Mouse (Mus musculus) 3T3-L1 (cell line): ENCODE results near the gene Ncbp2.
"Not testable (repeated sequence)": the region's sequence is repeated elsewhere in the genome, so short reads cannot be mapped to it uniquely, and the experiment has no call there.

Source experiments
- DNase-seq: peaks from one replicate; pipeline ENCODE4 v3.0.0-alpha.2; 2015; ENCODE audit warnings: low read depth, low spot score

Gene Ncbp2

DNA sequence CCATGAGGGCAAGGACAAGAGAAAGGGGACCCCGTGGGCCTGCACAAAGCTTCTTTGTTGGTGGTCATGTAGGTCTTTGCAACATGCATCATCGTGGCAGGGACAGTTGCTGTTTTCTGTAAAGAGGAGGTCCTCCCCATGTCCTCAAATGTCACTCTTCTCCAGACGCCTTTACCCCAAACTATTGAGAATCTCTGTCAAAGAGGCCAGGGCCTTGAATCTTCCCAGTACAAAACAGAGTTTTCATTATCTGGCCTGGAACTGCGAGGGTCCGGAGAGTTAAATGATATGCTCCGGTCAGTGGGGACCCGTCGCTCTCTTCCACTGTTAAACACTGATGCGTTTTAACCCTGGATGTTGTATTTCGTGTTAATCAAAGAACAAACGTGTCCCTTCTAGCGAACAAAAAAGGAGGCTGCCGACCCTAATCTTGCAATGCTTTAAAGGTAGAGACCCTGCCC, 13.7 kb upstream of the Ncbp2 start:
- no peak for DNase-seq

DNA sequence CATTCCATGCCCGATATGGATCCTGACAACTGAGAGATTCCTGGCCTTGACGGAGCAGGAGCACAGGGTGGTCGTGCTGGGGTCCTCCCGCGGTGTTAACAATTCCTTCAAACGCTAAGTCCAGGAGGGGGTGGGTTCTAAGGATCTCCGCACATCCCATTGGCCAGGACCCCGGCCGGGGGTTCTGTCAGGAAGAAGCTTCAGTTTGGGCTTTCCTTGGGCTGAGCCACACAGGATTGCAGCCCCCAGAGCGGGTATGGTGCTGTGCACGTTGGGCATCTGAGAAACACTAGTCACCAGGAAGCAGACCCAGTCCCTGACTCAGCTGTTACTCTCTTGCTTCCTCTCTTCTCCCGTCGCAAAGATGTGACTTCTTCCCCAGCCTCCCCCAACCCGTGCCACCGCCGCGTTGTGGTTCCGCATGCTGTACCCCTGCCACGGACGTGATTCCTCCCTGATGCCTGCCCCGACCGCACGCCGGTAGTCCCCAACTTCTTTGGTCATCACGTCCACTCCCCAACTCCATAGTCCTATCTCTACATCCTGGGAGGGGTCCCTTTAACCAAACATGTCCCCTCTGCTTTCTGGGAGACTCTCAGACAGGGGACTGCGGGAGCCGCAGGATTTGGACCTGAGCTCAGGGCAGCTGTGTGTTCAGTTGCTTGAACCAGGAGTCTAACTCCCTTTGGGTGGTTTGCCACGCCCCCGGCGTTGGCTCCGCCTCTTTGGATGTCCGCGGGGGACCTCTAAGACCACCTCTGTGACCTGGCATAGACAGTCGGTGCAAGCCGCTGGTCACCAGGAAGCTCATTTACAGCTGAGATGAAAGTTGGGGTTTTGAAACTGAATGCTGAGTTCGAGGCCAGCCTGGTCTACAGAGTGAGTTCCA, 13.0 kb upstream of the Ncbp2 start:
- no peak for DNase-seq

DNA sequence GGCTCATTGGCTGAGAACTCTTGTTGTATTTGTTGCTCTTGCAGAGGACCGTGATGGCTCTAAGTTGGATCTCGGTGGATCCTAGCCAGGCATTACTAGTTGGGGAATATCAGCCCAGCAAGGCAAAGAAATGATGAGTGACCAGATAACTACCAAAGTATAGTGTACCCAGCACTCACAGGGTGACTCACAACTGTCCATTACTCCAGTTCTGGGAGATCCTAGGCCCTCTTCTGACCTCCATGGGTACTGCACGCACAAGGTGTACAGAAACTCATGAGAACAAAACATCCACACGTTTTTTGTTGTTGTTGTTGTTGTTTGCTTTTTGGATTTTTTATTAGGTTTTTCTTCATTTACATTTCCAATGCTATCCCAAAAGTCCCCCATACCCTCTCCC, 11.7 kb upstream of the Ncbp2 start:
- DNase-seq: no peak

DNA sequence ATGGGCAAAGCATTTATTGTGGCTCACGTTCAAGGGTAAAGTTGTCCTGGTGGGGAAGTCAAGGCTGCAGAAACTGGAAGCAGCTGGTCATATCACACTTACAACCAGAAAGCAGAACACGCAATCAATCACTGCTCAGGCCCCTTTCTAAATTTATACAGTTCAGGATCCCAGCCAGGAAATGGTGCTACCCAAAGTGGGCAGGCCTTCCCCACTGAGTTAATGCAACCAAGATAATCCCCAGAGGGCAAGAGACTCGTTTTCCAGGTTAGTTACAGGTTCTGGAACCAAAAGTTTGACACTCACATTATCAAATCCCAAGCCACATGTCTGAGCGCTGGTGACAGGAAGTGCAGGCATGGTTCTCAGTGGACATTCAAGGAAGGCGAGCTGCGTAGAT, 9.5 kb upstream of the Ncbp2 start:
- DNase-seq: no peak

DNA sequence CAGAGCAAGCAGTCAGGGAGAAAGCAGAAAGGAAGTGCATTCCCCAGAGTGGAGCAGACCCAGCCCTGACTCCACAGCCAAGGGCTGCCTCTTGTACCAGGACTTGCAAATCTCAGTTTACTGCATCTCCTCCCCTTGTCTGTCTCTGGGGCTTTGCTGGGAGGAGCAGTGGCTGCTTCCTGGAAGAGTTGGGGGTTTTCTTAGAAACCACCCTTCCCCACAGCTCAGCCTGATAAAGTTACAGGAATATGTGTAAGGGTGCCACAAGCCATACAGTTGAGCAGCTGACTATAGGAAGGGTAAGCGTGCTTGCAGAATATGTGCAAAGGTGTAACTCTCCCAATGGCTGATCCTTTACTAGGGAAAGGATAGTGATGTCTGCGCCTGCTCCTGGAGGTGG, 7.7 kb upstream of the Ncbp2 start:
- no peak for DNase-seq

DNA sequence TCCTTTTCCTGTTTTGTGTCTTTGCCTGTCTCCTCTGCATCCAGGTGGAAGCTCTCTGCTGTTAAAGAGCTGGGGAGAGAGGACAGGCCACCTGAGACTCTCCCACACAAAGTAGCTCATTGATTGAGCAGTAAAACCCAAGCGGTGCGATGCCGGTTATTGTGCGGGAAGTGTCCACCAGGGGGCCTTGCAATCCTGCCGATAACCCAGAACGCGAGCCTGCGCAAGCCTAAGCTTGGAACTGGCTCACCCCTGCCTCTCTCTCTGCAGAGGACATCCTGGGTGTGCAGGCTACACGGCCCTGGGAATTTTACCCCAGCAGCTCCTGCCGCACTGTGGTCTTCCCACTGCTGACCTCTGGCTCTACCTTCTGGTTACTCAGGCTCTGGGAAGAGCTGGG, 4.3 kb upstream of the Ncbp2 start:
- DNase-seq: peak; percentile 70

DNA sequence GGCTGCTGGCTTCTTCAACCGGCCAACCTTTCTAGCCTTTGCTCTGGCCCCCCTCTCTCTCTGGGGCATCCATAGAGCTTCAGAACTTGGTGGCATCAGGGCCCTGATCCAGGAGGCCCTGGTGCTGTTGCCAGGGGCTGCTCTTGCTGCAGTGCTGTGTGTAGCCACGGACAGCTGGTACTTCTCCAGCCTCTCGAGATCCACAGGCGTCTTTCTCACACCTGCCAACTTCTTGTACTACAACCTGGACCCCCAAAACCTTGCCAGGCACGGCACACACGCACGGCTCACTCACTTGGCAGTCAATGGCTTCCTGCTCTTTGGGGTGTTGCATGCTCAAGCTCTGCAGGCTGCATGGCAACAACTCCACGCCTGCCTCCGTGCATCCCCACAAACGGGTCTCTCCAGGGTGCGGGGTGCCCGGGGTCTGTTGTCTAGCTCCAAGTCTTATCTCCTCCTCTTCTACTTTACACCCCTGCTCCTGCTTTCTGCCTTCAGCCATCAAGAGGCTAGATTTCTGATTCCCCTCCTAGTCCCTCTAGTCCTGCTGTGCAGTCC, 3.5 kb upstream of the Ncbp2 start:
- no peak for DNase-seq

DNA sequence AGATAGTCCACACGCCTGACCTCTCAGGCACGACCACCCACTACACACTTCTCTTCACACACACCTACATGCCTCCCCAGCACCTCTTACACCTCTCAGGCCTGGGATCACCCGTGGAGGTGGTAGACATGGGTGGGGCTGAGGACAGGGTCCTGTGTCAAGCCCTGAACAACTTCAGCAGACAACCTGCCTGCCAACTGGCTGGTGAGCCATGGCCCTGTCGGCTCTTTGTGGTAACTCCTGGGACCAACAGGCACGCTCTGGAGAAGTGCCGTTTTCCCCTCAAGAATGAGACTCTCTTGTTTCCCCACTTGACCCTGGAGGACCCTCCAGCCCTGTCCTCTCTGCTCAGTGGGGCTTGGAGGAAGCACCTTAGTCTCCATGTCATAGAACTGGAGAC, 2.9 kb upstream of the Ncbp2 start:
- DNase-seq: no peak

DNA sequence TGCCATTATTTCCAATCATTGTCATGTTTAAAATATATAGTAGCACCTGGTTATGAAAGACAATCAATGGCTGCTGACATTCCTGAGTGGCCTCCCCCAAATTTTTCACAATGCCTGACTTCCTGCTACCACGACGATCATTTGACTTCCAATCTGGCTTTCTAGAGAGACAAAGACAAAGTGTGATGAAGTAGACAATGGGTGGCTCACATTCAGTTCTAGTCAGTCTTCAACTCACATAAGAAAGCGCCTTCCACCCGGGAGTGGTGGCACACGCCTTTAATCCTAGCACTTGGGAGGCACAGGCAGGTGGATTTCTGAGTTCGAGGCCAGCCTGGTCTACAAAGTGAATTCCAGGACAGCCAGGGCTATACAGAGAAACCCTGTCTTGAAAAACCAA, 2.3 kb upstream of the Ncbp2 start:
- not testable (repeated sequence) for DNase-seq

DNA sequence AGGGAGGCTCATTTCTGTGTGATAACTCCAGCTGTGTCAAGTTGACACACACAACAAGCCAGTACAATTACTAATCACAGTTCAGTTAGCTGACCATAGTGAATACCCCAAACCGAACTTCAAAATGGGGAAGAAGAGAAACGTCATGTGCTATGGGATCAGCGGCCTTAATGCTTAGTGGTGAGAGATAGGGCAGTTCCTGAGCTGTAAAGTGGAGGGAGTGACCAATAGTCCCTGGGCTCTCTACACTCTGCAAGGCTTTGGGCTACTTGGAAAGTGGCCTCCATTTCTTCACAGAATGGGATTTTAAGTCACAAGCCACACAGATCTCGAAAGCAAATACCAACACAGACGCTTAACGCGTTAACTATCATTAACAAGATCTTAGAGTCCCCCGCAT, 980 bp upstream of the Ncbp2 start:
- peak; percentile 31 for DNase-seq

DNA sequence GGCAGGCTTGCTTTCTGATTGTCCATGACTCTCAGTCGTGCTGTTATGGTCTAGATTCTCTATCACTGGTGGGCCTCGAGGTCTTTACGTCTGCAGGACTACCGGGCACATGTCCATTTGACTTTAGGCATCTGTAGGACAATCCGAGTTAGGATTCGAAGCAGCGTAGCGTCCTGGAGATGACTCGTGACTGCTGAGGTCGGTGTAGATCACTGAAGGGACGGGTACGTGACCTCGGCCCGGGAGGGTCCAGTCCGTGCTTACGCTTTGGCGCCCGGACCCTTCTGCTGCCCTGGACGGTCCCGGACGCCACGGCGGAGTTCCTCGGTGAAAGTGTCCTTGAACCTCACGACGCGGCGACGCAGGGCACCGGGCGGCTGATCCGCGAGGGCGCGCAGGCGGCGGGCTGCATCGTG, 404 bp upstream of the Ncbp2 start:
- peak; percentile 46 for DNase-seq

DNA sequence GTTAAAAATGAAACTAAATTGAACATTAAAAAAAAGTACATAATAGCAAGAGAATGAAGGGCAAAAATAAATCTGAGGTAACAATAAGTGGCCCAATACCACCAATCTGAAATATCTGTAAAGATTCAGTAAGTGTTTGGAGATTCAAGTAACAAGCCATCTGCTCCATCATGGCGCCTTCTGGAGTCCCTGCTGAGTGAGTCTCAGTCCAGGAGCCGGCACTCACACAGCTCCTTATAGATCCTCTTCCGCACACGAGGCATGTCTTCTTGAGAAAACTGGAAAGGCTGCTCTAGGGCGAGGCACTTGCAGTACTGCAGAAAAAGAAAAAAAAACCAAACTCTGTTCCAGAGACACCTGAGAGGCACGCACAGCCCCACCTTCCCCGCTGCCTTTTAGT, 14.9 kb downstream of the Ncbp2 start:
- DNase-seq: no peak

DNA sequence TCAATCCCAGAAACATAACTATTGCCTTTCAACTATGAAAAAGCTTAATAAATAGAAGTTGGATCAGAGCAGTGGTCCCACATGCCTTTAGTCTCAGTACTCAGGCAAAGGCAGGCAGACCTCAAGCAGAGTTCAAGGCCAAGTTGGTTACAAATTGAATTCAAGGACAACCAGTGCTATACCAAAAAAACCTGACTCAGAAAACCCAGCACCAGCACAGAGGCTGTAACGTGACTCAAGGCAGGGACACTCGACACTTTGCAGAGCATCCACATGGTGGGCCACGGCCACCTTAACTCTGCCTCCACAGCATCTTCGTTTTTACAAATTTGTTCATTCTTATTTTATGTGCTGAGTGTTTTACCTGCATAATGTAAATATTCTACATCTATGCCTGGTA, 26.9 kb downstream of the Ncbp2 start:
- no peak for DNase-seq

DNA sequence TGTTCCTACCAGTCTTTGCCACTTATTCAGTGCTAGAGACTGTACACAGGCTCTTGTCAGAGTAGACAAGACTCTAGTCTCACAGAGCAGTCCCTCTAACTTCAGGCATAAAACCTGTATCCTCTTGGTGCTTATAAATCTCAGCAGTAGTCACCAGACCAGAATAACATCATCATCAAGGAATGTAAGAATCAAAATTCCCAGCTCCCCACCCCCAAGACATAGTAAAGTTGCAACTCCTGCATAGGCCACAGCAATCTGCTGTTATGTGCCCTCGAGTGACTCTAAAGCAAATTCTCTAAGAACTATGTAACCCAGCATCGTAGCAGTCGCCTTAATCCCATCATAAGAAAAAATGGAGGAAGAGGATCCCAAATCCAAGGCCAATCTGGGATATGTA, 31.2 kb downstream of the Ncbp2 start:
- DNase-seq: peak; percentile 78

DNA sequence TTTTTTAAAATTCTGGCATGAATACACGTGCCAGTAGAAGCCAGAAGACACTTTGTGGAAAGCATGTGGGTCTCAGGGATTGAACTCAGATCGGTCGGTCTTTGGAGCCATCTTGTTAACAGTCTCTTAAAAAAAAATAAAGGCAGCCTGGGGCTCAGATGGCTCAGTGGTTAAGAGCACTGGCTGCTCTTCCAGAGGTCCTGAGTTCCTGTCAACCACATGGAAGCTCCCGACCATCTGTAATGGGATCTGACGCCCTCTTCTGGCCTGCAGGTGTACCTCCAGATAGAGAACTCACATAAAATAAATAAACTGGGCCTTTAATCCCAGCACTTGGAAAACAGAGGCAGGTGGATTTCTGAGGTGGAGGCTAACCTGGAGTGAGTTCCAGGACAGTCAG, 32.6 kb downstream of the Ncbp2 start:
- DNase-seq: no peak

DNA sequence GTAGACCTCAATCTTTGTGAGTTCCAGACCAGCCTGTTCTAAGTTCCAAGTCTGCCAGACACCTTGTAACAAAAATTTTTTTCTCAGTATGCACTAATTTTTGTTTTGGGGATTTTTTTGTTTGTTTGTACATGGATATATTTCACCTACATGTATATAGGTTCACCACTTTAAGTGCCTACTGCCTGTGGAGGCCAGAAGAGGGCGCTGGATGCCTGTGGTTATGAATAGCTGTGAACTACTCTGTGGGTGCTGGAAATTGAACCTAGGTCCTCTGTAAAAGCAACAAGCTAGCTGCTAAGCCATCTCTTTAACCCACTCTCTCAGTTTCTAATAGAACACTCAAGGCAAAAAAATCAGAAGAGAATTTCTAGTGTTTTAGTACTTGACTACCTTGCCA, 43.7 kb downstream of the Ncbp2 start:
- DNase-seq: no peak

DNA sequence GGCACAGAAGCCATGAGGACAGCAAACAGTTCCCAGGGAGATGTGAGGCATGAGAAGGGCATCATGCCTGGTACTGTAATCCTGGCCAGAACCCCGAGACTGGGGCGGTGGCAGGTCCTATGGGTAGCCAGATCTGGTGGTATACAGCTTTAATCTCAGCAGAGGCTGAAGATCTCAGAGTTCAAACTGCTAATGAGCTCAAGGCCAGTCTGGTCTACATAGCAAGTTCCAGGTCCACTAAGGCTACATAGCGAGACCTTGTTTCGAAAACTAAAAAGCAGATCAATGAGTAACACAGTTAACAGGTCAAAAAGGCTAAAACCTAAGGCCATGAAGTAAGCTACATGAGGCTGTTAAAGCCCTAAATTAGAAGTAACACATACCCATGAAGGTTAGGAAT, 44.9 kb downstream of the Ncbp2 start:
- DNase-seq: no peak

DNA sequence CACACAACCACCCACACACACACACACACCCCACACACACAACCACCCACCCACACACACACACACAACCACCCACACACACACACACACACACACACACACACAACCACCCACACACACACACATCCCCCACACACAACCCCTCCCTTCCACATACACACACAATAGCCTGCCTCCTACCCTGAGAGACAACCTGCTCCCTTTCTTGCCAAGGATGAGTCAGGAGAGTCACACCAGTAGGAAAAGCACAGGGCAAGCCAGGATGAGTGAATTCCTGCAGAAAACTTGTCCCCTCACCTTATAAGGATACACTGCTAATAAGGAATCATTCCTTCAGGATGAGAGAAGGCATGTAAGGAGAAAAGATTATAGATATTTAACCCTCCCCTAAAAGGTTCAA, 45.6 kb downstream of the Ncbp2 start:
- peak; percentile 75 for DNase-seq

DNA sequence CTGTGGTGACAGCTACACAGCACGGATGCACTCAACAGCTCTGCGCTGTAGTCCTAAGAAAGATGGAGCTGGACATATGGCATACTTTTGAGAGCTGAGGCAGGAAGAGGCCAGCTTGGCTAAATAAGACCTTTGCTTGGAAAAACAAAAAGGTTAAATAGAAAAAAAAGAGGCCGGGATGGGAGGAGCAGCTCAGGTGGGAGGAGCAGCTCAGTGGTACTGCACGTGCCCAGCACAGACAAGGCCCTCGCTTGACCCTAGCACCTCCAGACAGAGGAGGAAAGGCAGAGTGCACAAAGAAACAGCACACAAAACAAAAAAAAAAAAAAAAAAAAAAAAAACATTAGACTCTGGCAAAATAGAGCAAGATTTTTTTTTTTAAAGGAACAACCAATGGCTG, 48.1 kb downstream of the Ncbp2 start:
- no peak for DNase-seq

DNA sequence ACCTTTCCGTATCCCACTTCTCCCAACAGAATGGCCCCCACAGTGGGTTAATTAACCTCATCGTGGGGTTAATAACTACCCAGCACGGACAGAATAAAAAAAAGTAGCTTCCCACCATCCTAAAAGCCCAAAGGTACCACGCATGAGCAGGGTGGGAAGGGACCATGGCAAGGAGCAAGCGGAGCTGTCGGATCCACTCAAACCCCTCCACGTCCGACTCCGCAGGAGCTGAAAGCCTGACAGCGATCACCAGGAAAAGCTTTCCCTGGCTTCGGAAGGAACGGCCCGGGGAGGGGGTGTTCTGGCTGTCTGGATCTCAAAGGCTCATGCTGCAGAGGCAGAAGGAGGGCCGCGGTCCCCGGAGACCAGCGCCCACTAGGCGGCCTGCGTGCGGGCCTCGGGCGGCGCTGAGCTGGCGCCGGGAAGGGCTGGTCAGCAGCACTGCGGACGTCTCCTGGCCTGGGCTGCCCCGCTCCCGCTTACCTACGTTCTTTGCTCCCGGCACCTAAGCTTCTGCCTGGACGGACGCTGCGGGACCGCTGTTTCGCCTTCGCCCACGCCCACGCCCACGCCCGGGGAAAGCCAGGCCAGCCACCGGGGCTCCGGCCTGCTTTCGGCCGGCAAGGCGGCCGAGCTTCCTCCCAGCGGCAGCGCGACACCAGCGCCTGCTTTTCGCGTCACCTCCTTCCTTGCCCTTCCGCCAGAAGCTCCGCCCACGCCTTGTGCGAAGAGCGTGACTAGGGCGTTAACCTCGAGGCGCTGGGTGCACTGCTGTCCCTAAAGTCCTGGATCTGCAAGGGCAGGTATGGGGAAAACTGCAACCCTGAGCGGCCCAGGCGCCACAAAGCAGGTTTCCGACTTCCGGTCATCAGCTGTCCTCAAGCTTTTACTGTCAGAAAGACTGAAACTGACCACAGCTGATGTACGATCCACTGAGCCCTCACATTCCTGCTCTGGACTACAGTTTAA, 54.5 kb downstream of the Ncbp2 start, which contains the start of gene Senp5:
Senp5 (minus strand) TSS at position 779 of the 969 bp plus-strand sequence.
- peak; percentile 97 for DNase-seq

DNA sequence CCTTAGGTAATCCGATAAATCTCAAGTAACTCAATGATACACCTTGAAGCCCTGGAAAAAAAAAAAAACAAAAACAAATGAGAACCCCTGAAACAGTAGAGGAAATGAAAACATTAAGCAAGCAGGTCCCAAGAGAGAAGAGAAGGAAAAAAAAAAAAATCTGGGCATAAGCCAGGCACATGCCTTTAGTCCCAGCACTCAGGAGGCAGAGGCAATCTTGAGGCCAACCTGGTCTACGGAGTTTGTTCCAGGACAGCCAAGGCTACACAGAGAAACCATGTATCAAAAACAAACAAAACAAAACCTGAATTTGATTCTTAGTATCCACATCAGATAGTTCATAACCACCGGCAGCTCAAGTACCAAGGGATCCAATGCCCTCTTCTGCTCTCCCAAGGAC, 56.4 kb downstream of the Ncbp2 start:
- peak; percentile 45 for DNase-seq
